Mouse (Mus musculus): Measurements from ENCODE around the gene Lpin3. TPM values are rescaled to one million over a fixed set of nuclear protein-coding genes. Genes with fewer than 3 reads are reported as not detected.

Gene Lpin3
- total and polyA plus RNA-seq, 3 experiments, result 1.1 TPM; not detected in 2

DNA sequence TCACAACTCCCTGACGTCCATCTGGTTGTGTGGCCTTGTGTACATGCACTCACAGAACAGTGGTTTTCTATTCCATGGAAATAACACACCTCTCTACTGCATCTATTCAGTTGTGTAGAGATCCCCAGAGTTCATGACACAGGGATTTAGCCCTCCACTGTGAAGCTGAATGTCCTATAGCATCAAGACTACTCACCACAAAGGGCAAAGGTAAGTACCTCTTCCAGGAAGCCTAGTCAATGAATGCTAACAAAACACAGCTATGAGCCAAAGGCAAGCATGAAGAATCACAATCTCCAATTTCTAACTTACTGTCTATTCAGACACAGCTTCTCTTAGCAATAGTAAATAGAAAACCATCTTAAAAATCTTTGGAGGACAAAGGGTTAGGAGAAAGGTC, 32.8 kb upstream of the Lpin3 start:
- H3K9me3 ChIP-seq (replicated peaks; ENCODE audit: low read length), result no peaks in the 10 kb centered on the region
- no peak overlapping the region for H3K4me3 ChIP-seq (replicated peaks in 1 of 3; ENCODE audit: low read depth in 2 of 3, low read length in 2 of 3, poor library complexity in 1 of 3)
- no peak overlapping the region for H3K27ac ChIP-seq (ENCODE audit: insufficient read depth, low read depth)
- H3K79me2 ChIP-seq (replicated peaks; ENCODE audit: control insufficient read depth, extremely low read depth, insufficient read depth, poor library complexity, severe bottlenecking), result no peaks in the 10 kb centered on the region
- H3K4me1 ChIP-seq (ENCODE audit: control insufficient read depth in 1 of 2, insufficient read depth in 2 of 2), result peaks cover 0 to 5% of the 10 kb centered on the region in 2 experiments; a peak in 1 of 4 replicates
- H3K36me3 ChIP-seq (replicated peaks in 1 of 2; ENCODE audit: control insufficient read depth in 1 of 2, insufficient read depth in 1 of 2, low read length in 1 of 2), result no peaks in the 10 kb centered on the region
- dilution Hi-C loops (cut with MboI; ENCODE audit: extremely low pct_ligation_motif_present, extremely low pct_unique_long_range_greater_than_20kb, low sequenced_read_pairs) (no loop called here), in situ Hi-C loops (cut with MboI; ENCODE audit: low pct_ligation_motif_present, low pct_unique_long_range_greater_than_20kb, low sequenced_read_pairs) (no loop called here)
- no peak for DNase-seq (ENCODE audit: extremely low read depth)
- H3K9ac ChIP-seq (ENCODE audit: insufficient read depth, low read depth), result no peak overlapping the region
- H3K4me2 ChIP-seq (ENCODE audit: insufficient read depth, low read depth, poor library complexity, severe bottlenecking), result no peak overlapping the region
- H3K27me3 ChIP-seq (replicated peaks), result no peaks in the 10 kb centered on the region
- no peak for TF ChIP-seq RCOR1 (conservative IDR thresholded peaks at IDR 0.05; ENCODE audit: low read depth, low read length)
- no peak for TF ChIP-seq MXI1 (IDR thresholded peaks at IDR 0.05; ENCODE audit: low read depth, low read length)
- no peak for TF ChIP-seq KAT2A (IDR thresholded peaks at IDR 0.05; ENCODE audit: insufficient replicate concordance, low read length)
- no peak for TF ChIP-seq CHD2 (IDR thresholded peaks at IDR 0.05; ENCODE audit: low read length)
- TF ChIP-seq ETS1 (conservative IDR thresholded peaks at IDR 0.05; ENCODE audit: low read depth, low read length), result no peak
- TF ChIP-seq ZNF384 (IDR thresholded peaks at IDR 0.05; ENCODE audit: low read depth, low read length), result no peak
- no peak for TF ChIP-seq IRF4 (IDR thresholded peaks at IDR 0.05; ENCODE audit: low read depth, low read length)
- TF ChIP-seq USF2 (conservative IDR thresholded peaks at IDR 0.05; ENCODE audit: low read depth, low read length), result no peak
- TF ChIP-seq TBP (conservative IDR thresholded peaks at IDR 0.05; ENCODE audit: low read depth, low read length), result no peak
- no peak for TF ChIP-seq NELFE (IDR thresholded peaks at IDR 0.05; ENCODE audit: low read depth, low read length)
- no peak for TF ChIP-seq RAD21 (IDR thresholded peaks at IDR 0.05; ENCODE audit: low read depth, low read length)
- no peak for TF ChIP-seq POLR2A (IDR thresholded peaks at IDR 0.05; ENCODE audit: low read depth, low read length)
- no peak for TF ChIP-seq ZKSCAN1 (IDR thresholded peaks at IDR 0.05; ENCODE audit: borderline replicate concordance, low read depth, low read length)
- TF ChIP-seq UBTF (IDR thresholded peaks at IDR 0.05; ENCODE audit: low read depth, low read length), result no peak
- no peak for TF ChIP-seq CHD1 (IDR thresholded peaks at IDR 0.05; ENCODE audit: low read depth, low read length)
- TF ChIP-seq PAX5 (IDR thresholded peaks at IDR 0.05; ENCODE audit: low read length), result no peak
- no peak for TF ChIP-seq E2F4 (IDR thresholded peaks at IDR 0.05; ENCODE audit: insufficient replicate concordance, low read depth, low read length)

DNA sequence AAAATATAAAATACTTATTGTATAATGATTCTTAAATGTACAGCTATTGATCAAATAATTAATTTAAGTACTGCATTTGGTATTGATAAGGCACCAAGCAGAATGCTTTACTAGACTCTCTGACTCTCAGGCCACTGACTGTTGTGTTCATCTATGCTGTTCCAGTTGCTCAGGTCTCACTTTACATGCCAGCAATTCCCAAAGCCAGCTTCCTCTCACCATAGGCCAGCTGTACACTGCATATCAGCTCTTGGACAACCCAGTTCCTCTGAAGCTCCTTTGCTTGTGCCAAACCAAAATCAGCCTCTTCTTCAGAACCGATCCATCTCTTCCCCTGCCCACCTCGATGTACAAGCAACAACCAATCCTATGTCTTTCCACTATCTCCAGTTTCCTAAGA, 32.3 kb upstream of the Lpin3 start:
- dilution Hi-C loops (cut with MboI; ENCODE audit: extremely low pct_ligation_motif_present, extremely low pct_unique_long_range_greater_than_20kb, low sequenced_read_pairs), result no loop called here
- no peak overlapping the region for H3K4me2 ChIP-seq (ENCODE audit: insufficient read depth, low read depth, poor library complexity, severe bottlenecking)
- no peak overlapping the region for H3K27ac ChIP-seq (ENCODE audit: insufficient read depth, low read depth)
- H3K9me3 ChIP-seq (replicated peaks; ENCODE audit: low read length), result no peaks in the 10 kb centered on the region
- no peaks in the 10 kb centered on the region for H3K27me3 ChIP-seq (replicated peaks)
- no peaks in the 10 kb centered on the region for H3K36me3 ChIP-seq (replicated peaks in 1 of 2; ENCODE audit: control insufficient read depth in 1 of 2, insufficient read depth in 1 of 2, low read length in 1 of 2)
- DNase-seq (ENCODE audit: extremely low read depth), result no peak
- H3K4me3 ChIP-seq (replicated peaks in 1 of 3; ENCODE audit: low read depth in 2 of 3, low read length in 2 of 3, poor library complexity in 1 of 3), result no peak overlapping the region
- H3K9ac ChIP-seq (ENCODE audit: insufficient read depth, low read depth), result no peak overlapping the region
- peaks cover 0 to 2% of the 10 kb centered on the region in 2 experiments; a peak in 1 of 4 replicates for H3K4me1 ChIP-seq (ENCODE audit: control insufficient read depth in 1 of 2, insufficient read depth in 2 of 2)
- in situ Hi-C loops (cut with MboI; ENCODE audit: low pct_ligation_motif_present, low pct_unique_long_range_greater_than_20kb, low sequenced_read_pairs), result no loop called here
- no peaks in the 10 kb centered on the region for H3K79me2 ChIP-seq (replicated peaks; ENCODE audit: control insufficient read depth, extremely low read depth, insufficient read depth, poor library complexity, severe bottlenecking)
- TF ChIP-seq SMC3 (IDR thresholded peaks at IDR 0.05; ENCODE audit: low read depth, low read length) (no peak), HCFC1 (IDR thresholded peaks at IDR 0.05; ENCODE audit: low read depth, low read length) (no peak), GABPA (IDR thresholded peaks at IDR 0.05; ENCODE audit: insufficient replicate concordance, low read depth, low read length) (no peak), JUND (conservative IDR thresholded peaks at IDR 0.05; ENCODE audit: low read depth, low read length) (no peak), RCOR1 (conservative IDR thresholded peaks at IDR 0.05; ENCODE audit: low read depth, low read length) (no peak), E2F4 (IDR thresholded peaks at IDR 0.05; ENCODE audit: insufficient replicate concordance, low read depth, low read length) (no peak), MAX (IDR thresholded peaks at IDR 0.05; ENCODE audit: low read length) (no peak), POLR2AphosphoS2 (IDR thresholded peaks at IDR 0.05; ENCODE audit: low read depth, low read length) (no peak), MAFK (IDR thresholded peaks at IDR 0.05; ENCODE audit: insufficient replicate concordance, low read length) (no peak), CTCF (conservative IDR thresholded peaks at IDR 0.05 in 1 of 2, IDR thresholded peaks at IDR 0.05 in 1 of 2; ENCODE audit: low read depth in 2 of 2, low read length in 2 of 2) (no peak), NRF1 (IDR thresholded peaks at IDR 0.05; ENCODE audit: low read depth, low read length) (no peak), IRF4 (IDR thresholded peaks at IDR 0.05; ENCODE audit: low read depth, low read length) (no peak), ZNF384 (IDR thresholded peaks at IDR 0.05; ENCODE audit: low read depth, low read length) (no peak), MYC (IDR thresholded peaks at IDR 0.05; ENCODE audit: low read depth, low read length) (no peak), KAT2A (IDR thresholded peaks at IDR 0.05; ENCODE audit: insufficient replicate concordance, low read length) (no peak), MXI1 (IDR thresholded peaks at IDR 0.05; ENCODE audit: low read depth, low read length) (no peak), USF1 (IDR thresholded peaks at IDR 0.05; ENCODE audit: low read depth, low read length) (no peak), RAD21 (IDR thresholded peaks at IDR 0.05; ENCODE audit: low read depth, low read length) (no peak)

All from CH12.LX (cell line).